Mouse (Mus musculus) lung, adult 2 months (tissue): ENCODE results near the gene Tfrc. TPM values are rescaled to one million over a fixed set of nuclear protein-coding genes. Genes with fewer than 3 reads are reported as not detected.
"Not testable (repeated sequence)": the region's sequence is repeated elsewhere in the genome, so short reads cannot be mapped to it uniquely, and the experiment has no call there.

Experiments
- DNase-seq: peaks from one replicate; pipeline ENCODE4 v3.0.0; 2022
- H3K4me1 ChIP-seq: fragments of 200-500 bp; 2 replicates; pipeline ENCODE4 v1.6.1; 2011; ENCODE audit warnings: low read length; ENCODE audit not compliant: control insufficient read depth, insufficient read depth
- H3K4me3 ChIP-seq: fragments of 200-500 bp; replicated peaks from 2 replicates; pipeline ENCODE3; 2011; ENCODE audit warnings: low read depth, mild to moderate bottlenecking, control low read depth, low read length; ENCODE audit errors: extremely low read depth
- CTCF ChIP-seq: fragments of 200-500 bp; IDR thresholded peaks from 2 replicates; pipeline ENCODE4 v1.5.1; 2011; ENCODE audit warnings: mild to moderate bottlenecking, low read length, control low read depth; ENCODE audit not compliant: insufficient read depth
- POLR2A ChIP-seq: fragments of 200-500 bp; IDR thresholded peaks from 2 replicates; pipeline ENCODE4 v1.6.1; 2011; ENCODE audit warnings: low read depth, mild to moderate bottlenecking, control low read depth, low read length, borderline replicate concordance; ENCODE audit errors: extremely low read depth
- WGBS: fragments of 180-500 bp; shearing (Covaris S2); methylation state at CpG from one replicate; pipeline ENCODE4 v1.1.7; 2018; 5-methylcytosine and 5-hydroxymethylcytosine counted together
- polyA plus RNA-seq: library from polyadenylated mRNA; depleted of rRNA; stranded (reverse); fragments of >200 nt; gene quantifications from 2 replicates; pipeline ENCODE4 v1.2.3, GENCODE M21; 2012

Tfrc gene
- polyA plus RNA-seq, 1 experiment, result 12.8 TPM

GRCm38 (mm10) chr16:32635314-32635713 is 26.6 kb downstream of the Tfrc start:
- no peak for DNase-seq
- WGBS, result 63% methylated on average over 3 of the region's 3 CpGs
- H3K4me3 ChIP-seq, result no peak overlapping the region
- H3K4me1 ChIP-seq, result no peaks in the 10 kb centered on the region
- TF ChIP-seq CTCF (no peak), POLR2A (no peak)

- TF ChIP-seq CTCF, result no peak
- no peak for TF ChIP-seq POLR2A
- H3K4me3 ChIP-seq, result no peak overlapping the region
- no peak for DNase-seq
- no peaks in the 10 kb centered on the region for H3K4me1 ChIP-seq
- 76% methylated on average over 3 of the region's 3 CpGs for WGBS
Observed at GRCm38 (mm10) chr16:32636331-32636730, 27.6 kb downstream of the Tfrc start.

- WGBS, result 44% methylated on average over 6 of the region's 6 CpGs
- TF ChIP-seq CTCF (no peak), POLR2A (no peak)
- Histone ChIP-seq H3K4me1 (no peaks in the 10 kb centered on the region), H3K4me3 (no peak overlapping the region)
- DNase-seq, result no peak
Observed at GRCm38 (mm10) chr16:32636871-32637521, 28.3 kb downstream of the Tfrc start.

- WGBS, result 12% methylated on average over 8 of the region's 8 CpGs
- peak; percentile 82 for DNase-seq
- Histone ChIP-seq H3K4me1 (no peaks in the 10 kb centered on the region), H3K4me3 (no peak overlapping the region)
- TF ChIP-seq POLR2A (no peak), CTCF (peak; percentile 77)
Observed at GRCm38 (mm10) chr16:32638476-32638875, 29.8 kb downstream of the Tfrc start.

- WGBS, result 26% methylated on average over 5 of the region's 5 CpGs
- TF ChIP-seq CTCF (no peak), POLR2A (no peak)
- Histone ChIP-seq H3K4me3 (no peak overlapping the region), H3K4me1 (peaks cover 6% of the 10 kb centered on the region)
- no peak for DNase-seq
Observed at GRCm38 (mm10) chr16:32640096-32640495, 31.4 kb downstream of the Tfrc start.

GRCm38 (mm10) chr16:32640683-32641082 is 32.0 kb downstream of the Tfrc start:
- not testable (repeated sequence) for DNase-seq, H3K4me3 ChIP-seq
- peaks cover 10% of the 10 kb centered on the region for H3K4me1 ChIP-seq
- WGBS, result 70% methylated on average over 2 of the region's 2 CpGs

GRCm38 (mm10) chr16:32641440-32642219 is 32.9 kb downstream of the Tfrc start:
- TF ChIP-seq CTCF, result no peak
- Histone ChIP-seq H3K4me1 (peaks cover 17% of the 10 kb centered on the region), H3K4me3 (no peak overlapping the region)
- DNase-seq, result no peak
- 69% methylated on average over 20 of the region's 20 CpGs for WGBS

- Histone ChIP-seq H3K4me3 (no peak overlapping the region), H3K4me1 (peaks cover 17% of the 10 kb centered on the region)
- no peak for TF ChIP-seq POLR2A
- no peak for TF ChIP-seq CTCF
- 64% methylated on average over 13 of the region's 13 CpGs for WGBS
- no peak for DNase-seq
Observed at GRCm38 (mm10) chr16:32642280-32642679, 33.6 kb downstream of the Tfrc start.

GRCm38 (mm10) chr16:32643661-32644061 is 34.9 kb downstream of the Tfrc start, which contains the start of gene Tnk2:
Tnk2 (plus strand) TSS chr16:32643874.
- Histone ChIP-seq H3K4me3 (peak within 1 kb of the TSS; percentile 45), H3K4me1 (peaks cover 17% of the 10 kb centered on the region)
- peak; percentile 88 for DNase-seq
- WGBS, result 9% methylated on average over 39 of the region's 40 CpGs
- no peak for TF ChIP-seq CTCF
